In genomic region chr4:56865003-56865511, GRCm38 (mm10) we compare ENCODE assay signal across 8 mouse cellular contexts. TPM values are rescaled to one million over a fixed set of nuclear protein-coding genes. Genes with fewer than 3 reads are reported as not detected.
DNase-seq lines count a peak whose midpoint lies in the region; ATAC-seq and TF ChIP-seq lines count a peak whose summit lies in the region.

Gene Ctnnal1, minus strand, starts transcription at chr4:56865188.

- 1% methylated on average over 41 of the region's 45 CpGs for WGBS in heart, embryonic 13.5 days
- under 1% methylated on average over 39 of the region's 45 CpGs for WGBS in kidney, postnatal 0 days
- WGBS in liver, adult 2 months: under 1% methylated on average over 43 of the region's 45 CpGs

- TF ChIP-seq CTCF in kidney, postnatal 0 days (IDR thresholded peaks at IDR 0.05; ENCODE audit: low read depth): no peak
- no peak for TF ChIP-seq CTCF in liver, adult 2 months (IDR thresholded peaks at IDR 0.05; ENCODE audit: low read depth, low read length)

- ATAC-seq in CD4-positive, CD25-positive, alpha-beta regulatory T cell, adult 4 months: peak; percentile 83
- ATAC-seq in erythroid progenitor cell, adult 5-6 weeks (replicated peaks; ENCODE audit: low FRiP score, poor library complexity, severe bottlenecking): peak; percentile 76
- peak; percentile 93 for ATAC-seq in heart, embryonic 13.5 days (ENCODE audit: extremely low read depth, insufficient number of reproducible peaks, low FRiP score, low TSS enrichment)
- ATAC-seq in kidney, postnatal 0 days (replicated peaks; ENCODE audit: low FRiP score, low read depth): peak; percentile 98

- no peaks in the 10 kb centered on the region for H3K27me3 ChIP-seq in heart, embryonic 13.5 days (replicated peaks)
- no peaks in the 10 kb centered on the region for H3K27me3 ChIP-seq in kidney, postnatal 0 days (ENCODE audit: insufficient read depth, low read length)
- no peaks in the 10 kb centered on the region for H3K27me3 ChIP-seq in liver, adult 2 months (ENCODE audit: control insufficient read depth, insufficient read depth, low read length)
- H3K27me3 ChIP-seq in myocyte (ENCODE audit: control insufficient read depth, insufficient read depth, insufficient read length): no peaks in the 10 kb centered on the region

- H3ac ChIP-seq in myocyte (ENCODE audit: control insufficient read depth, insufficient read length): peak within 1 kb of the TSS; percentile 30

- H3K9me3 ChIP-seq in heart, embryonic 13.5 days: no peaks in the 10 kb centered on the region
- no peaks in the 10 kb centered on the region for H3K9me3 ChIP-seq in kidney, postnatal 0 days (replicated peaks; ENCODE audit: low read length)

- peaks cover 3% of the 10 kb centered on the region; the same call in 1 of the 2 replicates for H3K36me3 ChIP-seq in heart, embryonic 13.5 days
- no peaks in the 10 kb centered on the region for H3K36me3 ChIP-seq in kidney, postnatal 0 days (ENCODE audit: insufficient read depth, low read length)
- H3K36me3 ChIP-seq in liver, adult 2 months (ENCODE audit: control insufficient read depth, insufficient read depth, low read length): peaks cover 2% of the 10 kb centered on the region; the same call in 1 of the 2 replicates
- H3K36me3 ChIP-seq in myocyte (ENCODE audit: control insufficient read depth, insufficient read depth): no peaks in the 10 kb centered on the region

- peaks cover 7% of the 10 kb centered on the region; the same call in 1 of the 2 replicates for H3K4me1 ChIP-seq in brown adipose tissue, adult 24 weeks (ENCODE audit: control insufficient read depth, insufficient read depth, insufficient read length, low read length)
- peaks cover 40% of the 10 kb centered on the region for H3K4me1 ChIP-seq in heart, embryonic 13.5 days
- H3K4me1 ChIP-seq in kidney, postnatal 0 days (replicated peaks; ENCODE audit: insufficient read depth, low read length): peaks cover 12% of the 10 kb centered on the region
- H3K4me1 ChIP-seq in liver, adult 2 months (ENCODE audit: control insufficient read depth, insufficient read depth, low read length): peaks cover 5% of the 10 kb centered on the region

- H3K4me2 ChIP-seq in heart, embryonic 13.5 days: peak within 1 kb of the TSS; percentile 93
- peak within 1 kb of the TSS; percentile 89 for H3K4me2 ChIP-seq in kidney, postnatal 0 days (ENCODE audit: low read length)
- peak within 1 kb of the TSS; percentile 92 for H3K4me2 ChIP-seq in myocyte (ENCODE audit: low read depth)

- H3K79me2 ChIP-seq in liver, adult 2 months (ENCODE audit: control insufficient read depth, insufficient read depth, low read length): no peaks in the 10 kb centered on the region
- H3K79me2 ChIP-seq in myocyte (ENCODE audit: control insufficient read depth, insufficient read depth): no peaks in the 10 kb centered on the region

- DNase-seq in kidney, postnatal 0 days (ENCODE audit: low spot score): peak; percentile 92
- peak; percentile 85 for DNase-seq in liver, adult 2 months (ENCODE audit: extremely low read depth, low read depth, low spot score)
- peak; percentile 81 to 86 for DNase-seq in spleen, postnatal 4 days (ENCODE audit: low spot score in 2 of 2)

- H3K9ac ChIP-seq in heart, embryonic 13.5 days: peak within 1 kb of the TSS; percentile 90
- peak within 1 kb of the TSS; percentile 83 for H3K9ac ChIP-seq in kidney, postnatal 0 days (ENCODE audit: low read depth, low read length)
- H3K9ac ChIP-seq in liver, adult 2 months (ENCODE audit: low read depth, low read length): peak within 1 kb of the TSS; percentile 87

- H3K4me3 ChIP-seq in brown adipose tissue, adult 24 weeks (ENCODE audit: insufficient read depth, low read depth, low read length): peak within 1 kb of the TSS; percentile 73
- H3K4me3 ChIP-seq in heart, embryonic 13.5 days: peak within 1 kb of the TSS; percentile 90
- peak within 1 kb of the TSS; percentile 75 for H3K4me3 ChIP-seq in kidney, postnatal 0 days (replicated peaks; ENCODE audit: low read depth, low read length)
- H3K4me3 ChIP-seq in liver, adult 2 months (ENCODE audit: insufficient read depth, low read depth, low read length): peak within 1 kb of the TSS; percentile 95
- H3K4me3 ChIP-seq in myocyte: peak within 1 kb of the TSS; percentile 32

- peak; percentile 58 for TF ChIP-seq POLR2A in liver, adult 2 months (IDR thresholded peaks at IDR 0.05; ENCODE audit: extremely low read depth, insufficient read depth, low read length)
- peak; percentile 81 for TF ChIP-seq POLR2A in myocyte (IDR thresholded peaks at IDR 0.05; ENCODE audit: insufficient read length, low read depth)

- H3K27ac ChIP-seq in brown adipose tissue, adult 24 weeks (replicated peaks; ENCODE audit: low read depth, low read length): peak within 1 kb of the TSS; percentile 41
- H3K27ac ChIP-seq in heart, embryonic 13.5 days (replicated peaks): peak within 1 kb of the TSS; percentile 92
- peak within 1 kb of the TSS; percentile 91 for H3K27ac ChIP-seq in kidney, postnatal 0 days
- peak within 1 kb of the TSS; percentile 42; the same call in 1 of the 2 replicates for H3K27ac ChIP-seq in liver, adult 2 months (replicated peaks; ENCODE audit: insufficient read depth, low read depth, low read length)

TF ChIP-seq in myocyte, 11 proteins besides CTCF, POLR2A, EP300 and RAD21:
- TF ChIP-seq TCF12 (IDR thresholded peaks at IDR 0.05; ENCODE audit: insufficient read depth, poor library complexity, severe bottlenecking) (no peak), REST (IDR thresholded peaks at IDR 0.05; ENCODE audit: insufficient read depth, insufficient read length) (peak; percentile 63), MAX (IDR thresholded peaks at IDR 0.05; ENCODE audit: low read depth) (no peak), CEBPB (IDR thresholded peaks at IDR 0.05; ENCODE audit: insufficient read depth, poor library complexity, severe bottlenecking) (no peak), SRF (IDR thresholded peaks at IDR 0.05; ENCODE audit: control insufficient read depth, insufficient read length, low read depth) (no peak), USF1 (IDR thresholded peaks at IDR 0.05; ENCODE audit: low read depth) (no peak), POLR2AphosphoS2 (IDR thresholded peaks at IDR 0.05; ENCODE audit: insufficient read length, low read depth) (peak; percentile 83), MYOD1 (IDR thresholded peaks at IDR 0.05; ENCODE audit: control insufficient read depth in 1 of 3, insufficient read length in 2 of 3, low read depth in 2 of 3) (no peak), E2F4 (IDR thresholded peaks at IDR 0.05; ENCODE audit: insufficient read depth) (no peak), MYOG (IDR thresholded peaks at IDR 0.05; ENCODE audit: control insufficient read depth in 1 of 3, insufficient read depth in 1 of 3, insufficient read length in 2 of 3, low read depth in 2 of 3) (no peak), TCF3 (IDR thresholded peaks at IDR 0.05; ENCODE audit: insufficient read length, low read depth) (no peak)

RNA-seq across cellular contexts. Expression of gene Ctnnal1, which starts in this region (rescaled TPM):
- polyA plus RNA-seq in CD4-positive, CD25-positive, alpha-beta regulatory T cell, adult 4 months (2017; shearing (Covaris generic)): 1 to 10 TPM; 1.2 to 1.3 TPM
- polyA plus RNA-seq in brown adipose tissue, adult 24 weeks (2012; ENCODE audit: insufficient read depth, insufficient read length, missing spikeins): 5.4 and 7.4 TPM in 2 replicates
- 0.36 and 0.84 TPM in 2 replicates for total RNA-seq in erythroid progenitor cell, adult 5-6 weeks (2015; ENCODE audit: low replicate concordance)
- total RNA-seq in erythroid progenitor cell, adult 5-6 weeks (2017; ENCODE audit: low replicate concordance): 3.7 and 5.5 TPM in 2 replicates
- 18.5 and 18.8 TPM in 2 replicates for polyA plus RNA-seq in heart, embryonic 13.5 days (2015; fragmentation: Nextera tagmentation; extraction: Ambion mirVana)
- polyA plus RNA-seq in kidney, postnatal 0 days (2015; fragmentation: Nextera tagmentation; extraction: Ambion mirVana): 36.1 and 38.1 TPM in 2 replicates
- total RNA-seq in liver, adult 2 months (2014; rRNA removed): 3.4 and 3.9 TPM in 2 replicates
- polyA plus RNA-seq in liver, adult 2 months (2012; rRNA removed): 0.83 and 1.5 TPM in 2 replicates
- polyA plus RNA-seq in myocyte (2012; fragmentation: generic; extraction: Trizol): 4.3 TPM

Comparison
In these comparisons a context has a peak if more than half of its experiments do, and no peak if none do; other contexts are left out.
1. Peak in every context shown above with its lines: DNase-seq, ATAC-seq, H3K4me3 ChIP-seq and H3K27ac ChIP-seq.
2. H3K27ac ChIP-seq: peak in every context shown above with its lines; median percentile 92 in heart, embryonic 13.5 days; 91 in kidney, postnatal 0 days; 42 in liver, adult 2 months; 41 in brown adipose tissue, adult 24 weeks.
3. H3K4me3 ChIP-seq: peak in every context shown above with its lines; median percentile 95 in liver, adult 2 months; 90 in heart, embryonic 13.5 days; 75 in kidney, postnatal 0 days; 73 in brown adipose tissue, adult 24 weeks; 32 in myocyte.